In genomic region chr17:4813666-4814065, GRCm38 (mm10) we compare ENCODE assay signal across 18 mouse cellular contexts.
DNase-seq lines count a peak whose midpoint lies in the region; ATAC-seq and TF ChIP-seq lines count a peak whose summit lies in the region.
"Had no signal": no experiment of that assay in that cellular context is flagged by ENCODE, and none has a peak within 500 bp of the region (broad histone marks: within the 10 kb centered on the region; RNA-seq: fewer than 3 reads in every experiment).

No protein-coding gene starts in this region.

- TF ChIP-seq CTCF in lung, adult 2 months (IDR thresholded peaks at IDR 0.05; ENCODE audit: insufficient read depth, low read length), result no peak

- no peak overlapping the region for H3K4me3 ChIP-seq in lung, adult 2 months (replicated peaks; ENCODE audit: extremely low read depth, low read depth, low read length)
- H3K4me3 ChIP-seq: embryonic facial prominence, embryonic 12.5 days; forebrain, embryonic 15.5 days; heart, embryonic 13.5 days; hindbrain, embryonic 15.5 days had no signal

- no peak for ATAC-seq in megakaryocyte, adult 5-6 weeks (ENCODE audit: poor library complexity, severe bottlenecking)
- ATAC-seq: forebrain, embryonic 15.5 days; intestine, embryonic 16.5 days had no signal

- DNase-seq in adrenal gland, postnatal 14 days, result peak; percentile 48
- DNase-seq in adrenal gland, adult 2 months, result no peak
- DNase-seq in heart, adult 9 months (ENCODE audit: low spot score in 2 of 2), result peak; percentile 31
- no peak for DNase-seq in heart, postnatal 4 days
- DNase-seq in lung, postnatal 36 days, result peak; percentile 57
- no peak for DNase-seq in lung, adult 2 months
- DNase-seq in urinary bladder, adult 18-20 months (ENCODE audit: low spot score in 2 of 2), result no peak
- DNase-seq: cerebellum, adult 11 months; cerebellum, adult 8-10 months; cerebellum, postnatal 14 days; embryo, embryonic 11 days; gastrocnemius, postnatal 36 days had no signal

- WGBS in lung, adult 2 months, result 55% methylated on average over 6 of the region's 6 CpGs

- no peaks in the 10 kb centered on the region for H3K4me1 ChIP-seq in lung, adult 2 months (ENCODE audit: control insufficient read depth, insufficient read depth, low read length)
- H3K4me1 ChIP-seq: embryonic facial prominence, embryonic 12.5 days; forebrain, embryonic 15.5 days; heart, embryonic 13.5 days; hindbrain, embryonic 15.5 days had no signal

- TF ChIP-seq POLR2A in lung, adult 2 months (IDR thresholded peaks at IDR 0.05; ENCODE audit: borderline replicate concordance, extremely low read depth, low read depth, low read length), result no peak

Comparison
In these comparisons a context has a peak if more than half of its experiments do, and no peak if none do; other contexts are left out.
1. DNase-seq: peak in adrenal gland, postnatal 14 days (single experiment), heart, adult 9 months (2 of 2) and lung, postnatal 36 days (single experiment); none in adrenal gland, adult 2 months (single experiment), heart, postnatal 4 days (single experiment), lung, adult 2 months (single experiment) and urinary bladder, adult 18-20 months (0 of 2).